ENCODE assay signal across 8 mouse cellular contexts in genomic region chr8:123137645-123138077, GRCm38 (mm10). TPM values are rescaled to one million over a fixed set of nuclear protein-coding genes. Genes with fewer than 3 reads are reported as not detected.
DNase-seq lines count a peak whose midpoint lies in the region; ATAC-seq and TF ChIP-seq lines count a peak whose summit lies in the region.

No protein-coding gene starts in this region.

- TF ChIP-seq POLR2A in limb, embryonic 14.5 days (IDR thresholded peaks at IDR 0.05; ENCODE audit: borderline replicate concordance, extremely low read depth, insufficient read depth, insufficient read length): no peak

- no peaks in the 10 kb centered on the region for H3K9me3 ChIP-seq in kidney, embryonic 15.5 days (replicated peaks)
- H3K9me3 ChIP-seq in intestine, embryonic 16.5 days (ENCODE audit: control insufficient read depth, low read length): no peaks in the 10 kb centered on the region
- H3K9me3 ChIP-seq in limb, embryonic 14.5 days (ENCODE audit: control insufficient read depth, low read length): no peaks in the 10 kb centered on the region
- no peaks in the 10 kb centered on the region for H3K9me3 ChIP-seq in stomach, postnatal 0 days (ENCODE audit: control insufficient read depth, low read length)

- no peak for DNase-seq in kidney, adult 8-10 months
- peak; percentile 94 for DNase-seq in brain, adult 2 months (ENCODE audit: low read depth, low spot score)
- peak; percentile 45 to 74 for DNase-seq in frontal cortex, adult 2 months (ENCODE audit: extremely low spot score in 1 of 2, low spot score in 1 of 2)
- DNase-seq in limb, embryonic 14.5 days (ENCODE audit: low spot score): peak; percentile 93
- peak; percentile 67 for DNase-seq in stomach, postnatal 0 days (ENCODE audit: low spot score)
- DNase-seq in spleen, adult 18-20 months: no peak

- peaks cover 39% of the 10 kb centered on the region for H3K4me1 ChIP-seq in kidney, embryonic 15.5 days
- peaks cover 15% of the 10 kb centered on the region for H3K4me1 ChIP-seq in intestine, embryonic 16.5 days (ENCODE audit: control insufficient read depth, insufficient read depth, low read length)
- peaks cover 28% of the 10 kb centered on the region for H3K4me1 ChIP-seq in limb, embryonic 14.5 days (ENCODE audit: control insufficient read depth, insufficient read depth, low read length)
- H3K4me1 ChIP-seq in stomach, postnatal 0 days (replicated peaks; ENCODE audit: control insufficient read depth, insufficient read depth): peaks cover 7% of the 10 kb centered on the region; the same call in 1 of the 2 replicates

- ATAC-seq in kidney, embryonic 15.5 days (replicated peaks; ENCODE audit: low FRiP score): peak; percentile 93
- ATAC-seq in intestine, embryonic 16.5 days: peak; percentile 87
- ATAC-seq in limb, embryonic 14.5 days (ENCODE audit: low FRiP score, low read depth): peak; percentile 89
- ATAC-seq in stomach, postnatal 0 days (ENCODE audit: low FRiP score, low TSS enrichment): peak; percentile 80

- no peaks in the 10 kb centered on the region for H3K27me3 ChIP-seq in kidney, embryonic 15.5 days
- no peaks in the 10 kb centered on the region for H3K27me3 ChIP-seq in intestine, embryonic 16.5 days (replicated peaks; ENCODE audit: control insufficient read depth, insufficient read depth, low read length)
- no peaks in the 10 kb centered on the region for H3K27me3 ChIP-seq in limb, embryonic 14.5 days (ENCODE audit: control insufficient read depth, insufficient read depth, low read length)
- no peaks in the 10 kb centered on the region for H3K27me3 ChIP-seq in stomach, postnatal 0 days (ENCODE audit: control insufficient read depth, insufficient read depth, low read length)

- no peak overlapping the region for H3K9ac ChIP-seq in kidney, embryonic 15.5 days
- H3K9ac ChIP-seq in intestine, embryonic 16.5 days (ENCODE audit: low read depth, low read length): no peak overlapping the region
- H3K9ac ChIP-seq in limb, embryonic 14.5 days (ENCODE audit: low read depth, low read length, severe bottlenecking): peak overlapping the region; percentile 32; the same call in 1 of the 2 replicates
- no peak overlapping the region; the same call in 1 of the 2 replicates for H3K9ac ChIP-seq in stomach, postnatal 0 days (ENCODE audit: low read length)

- no peak for TF ChIP-seq CTCF in stomach, postnatal 0 days (IDR thresholded peaks at IDR 0.05; ENCODE audit: low read depth)

- 0% methylated on average over 2 of the region's 2 CpGs for WGBS in kidney, embryonic 15.5 days
- WGBS in intestine, embryonic 16.5 days: 21% methylated on average over 2 of the region's 2 CpGs
- 5% methylated on average over 2 of the region's 2 CpGs for WGBS in limb, embryonic 14.5 days
- 9% methylated on average over 2 of the region's 2 CpGs for WGBS in stomach, postnatal 0 days

- no peak for TF ChIP-seq EP300 in stomach, postnatal 0 days (optimal IDR thresholded peaks at IDR 0.05)

- H3K36me3 ChIP-seq in kidney, embryonic 15.5 days: no peaks in the 10 kb centered on the region
- no peaks in the 10 kb centered on the region for H3K36me3 ChIP-seq in intestine, embryonic 16.5 days (ENCODE audit: control insufficient read depth, insufficient read depth, low read length)
- H3K36me3 ChIP-seq in limb, embryonic 14.5 days (ENCODE audit: control insufficient read depth, insufficient read depth, low read length): no peaks in the 10 kb centered on the region
- no peaks in the 10 kb centered on the region for H3K36me3 ChIP-seq in stomach, postnatal 0 days (ENCODE audit: control insufficient read depth, insufficient read depth, low read length)

- 0 out of 2 replicates have a peak overlapping the region, but pooled peaks have one; percentile 4 for H3K4me2 ChIP-seq in kidney, embryonic 15.5 days
- H3K4me2 ChIP-seq in intestine, embryonic 16.5 days (ENCODE audit: low read depth, low read length): no peak overlapping the region
- H3K4me2 ChIP-seq in limb, embryonic 14.5 days (replicated peaks; ENCODE audit: low read depth, low read length, severe bottlenecking): no peak overlapping the region
- H3K4me2 ChIP-seq in stomach, postnatal 0 days (replicated peaks; ENCODE audit: low read depth): no peak overlapping the region

- H3K4me3 ChIP-seq in kidney, embryonic 15.5 days (replicated peaks): no peak overlapping the region
- H3K4me3 ChIP-seq in intestine, embryonic 16.5 days (ENCODE audit: low read length): no peak overlapping the region
- no peak overlapping the region for H3K4me3 ChIP-seq in limb, embryonic 14.5 days (replicated peaks; ENCODE audit: low read length)
- no peak overlapping the region for H3K4me3 ChIP-seq in stomach, postnatal 0 days (ENCODE audit: low read depth, low read length)

- peak overlapping the region; percentile 82 for H3K27ac ChIP-seq in kidney, embryonic 15.5 days
- H3K27ac ChIP-seq in intestine, embryonic 16.5 days (ENCODE audit: low read length): peak overlapping the region; percentile 78
- H3K27ac ChIP-seq in limb, embryonic 14.5 days (replicated peaks; ENCODE audit: low read depth, low read length): peak overlapping the region; percentile 80
- H3K27ac ChIP-seq in stomach, postnatal 0 days (replicated peaks): peak overlapping the region; percentile 81

RNA-seq across cellular contexts. Expression of gene Sult5a1, which starts 20.5 kb away (rescaled TPM):
- polyA plus RNA-seq in kidney, embryonic 15.5 days (2015; fragmentation: Nextera tagmentation; extraction: Ambion mirVana): 9.5 and 12.7 TPM in 2 replicates
- 0.80 and 0.98 TPM in 2 replicates for polyA plus RNA-seq in frontal cortex, adult 2 months (2012; rRNA removed)
- polyA plus RNA-seq in intestine, embryonic 16.5 days (2015; fragmentation: Nextera tagmentation; extraction: Ambion mirVana): 9.3 and 9.6 TPM in 2 replicates
- 43.7 and 50.4 TPM in 2 replicates for polyA plus RNA-seq in limb, embryonic 14.5 days (2012; rRNA removed)
- 31.7 and 33.2 TPM in 2 replicates for polyA plus RNA-seq in limb, embryonic 14.5 days (2014; fragmentation: Nextera tagmentation; extraction: Ambion mirVana)
- 7.8 and 9.3 TPM in 2 replicates for polyA plus RNA-seq in stomach, postnatal 0 days (2015; fragmentation: Nextera tagmentation; extraction: Ambion mirVana)

RNA-seq across cellular contexts. Expression of gene Cpne7, which starts 20.5 kb away (rescaled TPM):
- 0.63 and 1.0 TPM in 2 replicates for polyA plus RNA-seq in kidney, embryonic 15.5 days (2015; fragmentation: Nextera tagmentation; extraction: Ambion mirVana)
- polyA plus RNA-seq in frontal cortex, adult 2 months (2012; rRNA removed): 145 and 196 TPM in 2 replicates
- polyA plus RNA-seq in intestine, embryonic 16.5 days (2015; fragmentation: Nextera tagmentation; extraction: Ambion mirVana): 0.78 and 0.93 TPM in 2 replicates
- polyA plus RNA-seq in limb, embryonic 14.5 days (2012; rRNA removed): 2.6 and 3.0 TPM in 2 replicates
- polyA plus RNA-seq in limb, embryonic 14.5 days (2014; fragmentation: Nextera tagmentation; extraction: Ambion mirVana): 0.50 and 0.86 TPM in 2 replicates
- polyA plus RNA-seq in stomach, postnatal 0 days (2015; fragmentation: Nextera tagmentation; extraction: Ambion mirVana): 1.4 TPM in 2 replicates

RNA-seq across cellular contexts. Expression of gene Rpl13, which starts 35.5 kb away (rescaled TPM):
- polyA plus RNA-seq in kidney, embryonic 15.5 days (2015; fragmentation: Nextera tagmentation; extraction: Ambion mirVana): 1,386 and 1,404 TPM in 2 replicates
- polyA plus RNA-seq in frontal cortex, adult 2 months (2012; rRNA removed): 1,060 and 1,106 TPM in 2 replicates
- polyA plus RNA-seq in intestine, embryonic 16.5 days (2015; fragmentation: Nextera tagmentation; extraction: Ambion mirVana): 1,403 and 1,521 TPM in 2 replicates
- polyA plus RNA-seq in limb, embryonic 14.5 days (2012; rRNA removed): 2,823 and 3,226 TPM in 2 replicates
- 1,836 and 1,953 TPM in 2 replicates for polyA plus RNA-seq in limb, embryonic 14.5 days (2014; fragmentation: Nextera tagmentation; extraction: Ambion mirVana)
- polyA plus RNA-seq in stomach, postnatal 0 days (2015; fragmentation: Nextera tagmentation; extraction: Ambion mirVana): 1,460 and 1,506 TPM in 2 replicates

RNA-seq across cellular contexts. Expression of gene Dpep1, which starts 48.4 kb away (rescaled TPM):
- polyA plus RNA-seq in kidney, embryonic 15.5 days (2015; fragmentation: Nextera tagmentation; extraction: Ambion mirVana): 4.4 and 5.5 TPM in 2 replicates
- polyA plus RNA-seq in frontal cortex, adult 2 months (2012; rRNA removed): 0.21 and 0.36 TPM in 2 replicates
- polyA plus RNA-seq in intestine, embryonic 16.5 days (2015; fragmentation: Nextera tagmentation; extraction: Ambion mirVana): 7.5 and 12.6 TPM in 2 replicates
- polyA plus RNA-seq in limb, embryonic 14.5 days (2012; rRNA removed): 5.1 TPM in 2 replicates
- polyA plus RNA-seq in limb, embryonic 14.5 days (2014; fragmentation: Nextera tagmentation; extraction: Ambion mirVana): 3.6 and 3.9 TPM in 2 replicates
- polyA plus RNA-seq in stomach, postnatal 0 days (2015; fragmentation: Nextera tagmentation; extraction: Ambion mirVana): 10.0 and 13.6 TPM in 2 replicates

Comparison
In these comparisons a context has a peak if more than half of its experiments do, and no peak if none do; other contexts are left out.
1. DNase-seq: peak in brain, adult 2 months (single experiment), frontal cortex, adult 2 months (2 of 2), limb, embryonic 14.5 days (single experiment) and stomach, postnatal 0 days (single experiment); none in kidney, adult 8-10 months (0 of 2) and spleen, adult 18-20 months (0 of 2).
2. RNA of gene Cpne7, which starts 20.5 kb away (polyA plus RNA-seq): 145 to 196 TPM in frontal cortex, adult 2 months; 0.50 to 3.0 TPM in limb, embryonic 14.5 days, 1.4 TPM in stomach, postnatal 0 days, 0.63 to 1.0 TPM in kidney, embryonic 15.5 days and 0.78 to 0.93 TPM in intestine, embryonic 16.5 days; every median in the first group is over 10 times any median in the second.
3. Peak in every context shown above with its lines, with median percentiles within 50 percentile points of each other: ATAC-seq and H3K27ac ChIP-seq.